Mouse (Mus musculus) frontal cortex, postnatal 10 days (tissue): ENCODE results near the gene Mbtps2.

ENCODE experiments used
- DNase-seq, 2 experiments: peaks; one replicate each; pipeline ENCODE4 v3.0.0; 2022; ENCODE audit warnings: low spot score in 2 of 2, mixed read lengths in 1 of 2

The Mbtps2 gene

DNA sequence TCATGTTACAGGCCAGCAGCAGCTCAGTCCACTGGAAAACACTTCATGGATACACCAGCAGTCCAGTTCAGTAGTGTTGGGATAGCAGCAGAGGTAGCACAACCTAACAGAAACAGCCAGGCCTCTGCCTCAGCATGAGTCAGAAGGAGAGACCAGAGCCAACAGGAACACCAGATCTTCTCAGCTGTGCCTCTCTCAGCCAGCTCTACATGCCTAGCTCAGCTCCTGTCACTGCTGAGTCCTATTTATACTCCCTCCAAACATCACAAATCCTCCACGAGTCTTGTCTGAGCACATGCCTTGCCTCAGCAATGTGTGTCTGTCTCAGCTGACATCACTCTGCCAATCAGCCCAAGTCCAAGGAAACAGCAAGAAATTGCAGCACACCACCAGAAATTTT is 94.0 kb downstream of the Mbtps2 start:
- DNase-seq, result no peak

DNA sequence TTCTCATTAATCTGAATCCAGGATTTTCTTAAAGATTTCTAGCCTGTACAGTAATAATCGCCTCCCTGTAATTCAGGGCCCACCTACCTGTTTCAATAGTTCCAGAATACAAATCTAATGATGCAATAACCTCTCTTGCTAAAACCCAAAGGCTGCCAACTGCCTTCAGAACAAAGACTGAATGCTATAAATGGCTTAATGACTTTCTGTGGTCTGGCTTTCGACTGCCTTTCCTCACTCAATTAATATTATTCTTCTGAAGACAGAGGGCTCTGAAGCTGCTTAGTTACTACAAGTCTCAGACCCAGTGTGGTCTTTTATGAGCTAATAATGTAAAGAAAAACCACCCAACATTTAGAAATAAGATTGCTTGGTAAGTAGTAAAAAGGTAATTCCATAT is 96.6 kb downstream of the Mbtps2 start:
- DNase-seq, result no peak

GRCm38 (mm10) chrX:157500004-157500403 is 98.5 kb downstream of the Mbtps2 start:
- DNase-seq, result no peak

- DNase-seq, result no peak
Measured at GRCm38 (mm10) chrX:157493159-157493558, 105.4 kb downstream of the Mbtps2 start.

GRCm38 (mm10) chrX:157491944-157492726 is 106.4 kb downstream of the Mbtps2 start, which contains the start of gene Sms:
Gene Sms (minus strand): TSS chrX:157492287.
- peak; percentile 27 to 42 for DNase-seq

- DNase-seq, result peak; percentile 4 to 29
Measured at GRCm38 (mm10) chrX:157491145-157491935, 107.2 kb downstream of the Mbtps2 start.

- peak in 1 of 2 experiments; percentile 8 for DNase-seq
Measured at GRCm38 (mm10) chrX:157490769-157491144, 107.8 kb downstream of the Mbtps2 start.

- no peak for DNase-seq
Measured at GRCm38 (mm10) chrX:157489871-157490721, 108.4 kb downstream of the Mbtps2 start.

- no peak for DNase-seq
Measured at GRCm38 (mm10) chrX:157488831-157489230, 109.7 kb downstream of the Mbtps2 start.

DNA sequence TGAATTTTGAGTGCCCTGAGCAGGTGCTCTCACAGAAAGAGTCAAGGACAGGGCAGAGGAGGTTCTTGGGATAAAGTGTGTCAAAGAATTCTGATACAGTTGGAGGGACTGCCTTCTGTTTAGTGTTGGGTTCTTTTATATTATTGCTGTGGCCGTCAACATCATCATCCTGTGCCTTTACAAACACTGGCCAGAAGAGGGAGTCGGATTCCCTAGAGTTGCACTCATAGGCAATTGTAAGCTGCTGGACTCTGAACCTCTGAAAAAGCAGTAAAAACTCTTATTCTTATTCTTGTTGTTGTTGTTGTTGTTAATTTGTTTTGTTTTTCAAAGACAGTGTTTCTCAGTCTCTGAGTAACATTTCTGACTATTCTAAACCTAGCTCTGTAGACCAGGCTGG is 111.8 kb downstream of the Mbtps2 start:
- DNase-seq, result no peak
